Mouse (Mus musculus) bone marrow macrophage, adult 2 months (primary cell): ENCODE data around the gene Rere.

Source experiments
- CTCF ChIP-seq: IDR thresholded peaks from 2 replicates; pipeline ENCODE4 v1.5.1; 2012; ENCODE audit warnings: low read depth, mild to moderate bottlenecking, low read length, moderate library complexity
- POLR2A ChIP-seq: IDR thresholded peaks from 2 replicates; pipeline ENCODE4 v1.6.1; 2012; ENCODE audit warnings: mild to moderate bottlenecking, low read depth, low read length, borderline replicate concordance

- TF ChIP-seq CTCF = no peak
- TF ChIP-seq POLR2A = no peak
Observed at GRCm38 (mm10) chr4:150599119-150599992, 317.9 kb downstream of the Rere start.
